Mouse (Mus musculus) activated CD4-positive, CD25-positive, alpha-beta regulatory T cell, adult 9 weeks (primary cell): ENCODE results near the gene Mrpl45. TPM values are rescaled to one million over a fixed set of nuclear protein-coding genes. Genes with fewer than 3 reads are reported as not detected.

ENCODE experiments used
- polyA plus RNA-seq: library from polyadenylated mRNA; unstranded; fragments of 100-300 nt; shearing (Covaris generic); gene quantifications from one replicate; pipeline ENCODE4 v1.2.1, GENCODE M21; 2017

The Mrpl45 gene
- 32.3 TPM for polyA plus RNA-seq

DNA sequence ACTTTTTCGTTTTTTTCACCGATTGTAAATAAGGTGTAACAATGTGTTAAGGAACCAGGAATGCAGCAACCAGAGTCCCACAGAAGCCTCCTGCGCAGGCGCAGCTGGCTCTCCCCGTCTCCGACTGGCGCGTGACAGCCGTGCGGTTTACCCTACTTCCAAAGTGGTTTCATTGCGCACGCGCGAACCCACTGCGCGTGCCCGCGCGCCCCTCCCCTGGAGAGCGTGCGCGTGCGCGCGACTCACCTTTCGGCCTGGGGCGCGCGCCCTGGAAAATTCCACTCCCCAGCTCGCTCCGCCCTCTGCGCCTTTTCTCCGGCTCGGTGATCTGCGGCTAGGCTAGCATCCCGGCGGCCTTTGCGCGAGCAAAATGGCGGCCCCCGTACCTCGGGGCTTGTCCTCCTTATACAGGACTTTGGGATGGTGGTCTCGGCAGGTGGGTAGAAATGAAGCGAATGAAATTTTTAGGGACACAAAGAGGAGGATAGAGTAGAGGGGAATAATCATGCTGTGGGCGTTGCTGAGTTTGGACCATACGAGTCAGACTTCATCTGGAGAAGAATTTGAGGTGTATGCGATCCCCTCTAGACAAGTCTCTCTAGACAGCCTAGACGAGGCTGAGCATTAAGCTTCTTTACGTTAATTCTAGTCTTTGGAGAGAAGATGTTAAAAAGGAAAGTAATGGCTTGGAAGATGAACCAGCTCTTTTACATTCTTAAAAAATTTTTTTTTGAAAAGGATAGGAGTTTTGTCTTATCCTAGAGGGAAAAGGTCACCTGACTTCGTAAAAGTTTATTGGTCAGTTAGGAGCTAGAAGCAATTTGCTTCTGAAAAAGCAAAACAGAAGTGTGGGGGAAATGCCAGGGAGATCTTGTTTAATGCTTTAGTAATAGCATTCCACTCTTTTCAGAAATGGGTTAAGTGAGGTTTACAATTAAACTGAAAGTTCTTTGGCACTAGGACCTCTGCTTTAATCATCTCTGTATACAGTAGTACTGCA, at the start of gene Mrpl45:
TSS of gene Mrpl45 (plus strand) at position 213 of the 1,000 bp plus-strand sequence.

DNA sequence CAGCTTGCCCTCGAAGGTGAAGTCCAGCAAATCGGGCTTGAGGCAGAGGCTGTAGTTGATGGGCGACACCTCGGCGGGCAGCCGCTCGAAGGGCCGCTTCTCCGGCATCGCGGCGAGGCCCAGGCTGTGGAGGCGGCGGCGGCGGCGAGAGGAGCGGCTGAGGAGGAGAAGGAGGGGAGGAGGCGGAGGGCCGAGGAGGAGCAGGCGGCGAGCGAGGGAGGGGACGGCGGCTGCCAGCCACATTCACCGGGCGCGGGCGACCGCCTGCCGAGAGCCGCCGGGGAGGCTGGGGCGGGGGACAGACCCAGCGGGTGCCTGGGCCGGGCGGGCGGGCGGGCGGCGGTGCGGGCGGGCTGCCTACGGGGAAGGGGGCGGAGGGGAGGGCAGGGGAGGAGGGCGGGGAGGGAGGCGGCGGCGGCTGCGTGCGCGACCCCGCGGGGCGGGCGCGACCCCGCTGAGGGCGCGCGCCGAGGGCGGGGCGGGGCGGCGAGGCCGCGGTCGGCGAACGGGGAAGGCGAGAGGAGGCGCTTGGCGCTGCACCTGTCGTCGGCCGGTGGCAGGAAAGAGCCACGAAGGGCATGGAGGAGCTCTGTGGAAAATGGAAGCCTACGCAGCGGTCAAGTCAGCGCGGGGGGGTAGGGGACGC, 35.2 kb upstream of the Mrpl45 start, which contains the start of gene Npepps:
TSS of gene Npepps (minus strand) at position 423 of the 646 bp plus-strand sequence.

DNA sequence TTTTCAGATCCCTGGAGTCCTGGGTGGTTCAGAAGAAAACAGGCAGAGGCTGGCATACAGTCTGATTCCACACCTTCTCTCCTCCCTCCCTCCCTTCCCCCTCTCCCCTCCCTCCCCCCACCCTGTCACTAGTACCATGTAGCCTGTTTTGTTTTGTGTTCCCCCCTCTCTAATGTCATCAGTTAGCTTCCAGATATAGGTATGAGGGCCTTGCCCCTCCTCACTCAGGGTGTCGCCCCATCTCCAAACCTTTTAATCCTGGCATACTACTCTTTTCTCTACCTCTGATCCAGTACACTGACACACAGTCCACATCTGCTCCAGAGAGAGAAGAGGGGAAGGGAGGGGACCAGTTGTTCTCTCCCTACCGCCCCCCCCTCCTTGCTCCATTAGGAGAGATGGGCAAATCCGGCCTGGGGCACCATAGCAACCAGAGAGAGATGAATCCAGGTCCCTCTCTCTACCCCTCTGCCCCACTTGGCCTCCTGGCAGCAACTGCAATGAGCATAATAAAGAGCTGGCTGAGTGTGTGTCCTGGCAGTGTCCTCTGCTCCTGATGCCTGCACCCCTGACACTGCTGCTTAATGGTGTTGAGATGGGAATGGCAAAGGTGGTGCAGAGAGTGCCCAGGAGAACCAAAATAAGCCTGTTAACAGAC, 36.6 kb downstream of the Mrpl45 start, which contains the start of gene Gpr179:
TSS of gene Gpr179 (minus strand) at position 51 of the 658 bp plus-strand sequence.

DNA sequence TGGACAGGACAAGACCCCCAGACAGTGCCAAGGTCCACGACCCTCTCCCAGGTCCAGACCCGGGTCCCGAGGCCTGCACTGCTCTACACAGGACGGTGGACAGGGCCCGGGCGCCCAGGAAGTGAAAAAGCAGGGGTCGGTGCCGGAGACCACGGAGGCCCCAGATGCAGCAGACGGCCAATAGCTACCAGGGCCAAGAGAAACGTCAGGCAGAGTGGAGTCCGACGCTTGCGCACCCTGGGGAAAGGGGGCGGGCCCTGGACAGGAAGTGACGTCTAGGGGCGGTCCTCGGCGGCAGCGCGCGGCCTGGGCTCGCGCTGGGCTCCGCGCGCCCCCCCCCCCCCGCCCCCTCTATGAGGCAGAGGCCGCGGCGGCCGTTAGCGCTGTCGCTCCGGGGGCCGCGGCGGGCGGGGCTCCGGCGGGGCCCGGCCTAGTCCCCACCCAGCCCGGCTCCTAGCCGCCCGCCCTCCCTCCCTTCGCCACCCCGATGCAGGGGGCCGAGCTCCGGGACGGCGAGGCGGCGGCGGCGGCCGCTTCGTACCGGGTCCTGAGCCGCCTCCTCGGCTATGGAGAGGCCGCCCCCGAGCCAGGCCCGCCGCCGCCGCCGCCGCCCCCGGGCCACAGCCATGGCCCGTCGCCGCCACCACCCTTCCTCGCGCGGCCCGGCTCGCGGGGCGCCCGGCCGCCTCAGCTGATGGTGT, 46.6 kb downstream of the Mrpl45 start, which contains the start of gene Socs7:
TSS of gene Socs7 (plus strand) at position 604 of the 701 bp plus-strand sequence.

Other genes starting within 250 kb of the Mrpl45 start
- 9.1 TPM for gene Tbx21, start 200.4 kb upstream of the Mrpl45 start, polyA plus RNA-seq
- gene Tbkbp1, start 164.2 kb upstream of the Mrpl45 start, polyA plus RNA-seq, result 0.11 TPM
- 30.9 TPM for gene Kpnb1, start 127.8 kb upstream of the Mrpl45 start, polyA plus RNA-seq
- 28.7 TPM for gene Npepps, start 35.1 kb upstream of the Mrpl45 start, polyA plus RNA-seq
- 0.16 TPM for gene Gpr179, start 36.4 kb downstream of the Mrpl45 start, polyA plus RNA-seq
- 1.2 TPM for gene Socs7, start 46.8 kb downstream of the Mrpl45 start, polyA plus RNA-seq
- not detected for gene Arhgap23, start 99.8 kb downstream of the Mrpl45 start, polyA plus RNA-seq
- not detected for gene 4933428G20Rik, start 184.6 kb downstream of the Mrpl45 start, polyA plus RNA-seq